Mouse (Mus musculus): ENCODE measurements around the gene Rep15. TPM values are rescaled to one million over a fixed set of nuclear protein-coding genes. Genes with fewer than 3 reads are reported as not detected.
A peak's percentile ranks its signal among the peaks of the same experiment; 100 is the strongest.

Gene Rep15
- polyA plus RNA-seq (2016; fragmentation: Nextera tagmentation; extraction: Ambion mirVana): 0.90 and 0.93 TPM in 2 replicates

DNA sequence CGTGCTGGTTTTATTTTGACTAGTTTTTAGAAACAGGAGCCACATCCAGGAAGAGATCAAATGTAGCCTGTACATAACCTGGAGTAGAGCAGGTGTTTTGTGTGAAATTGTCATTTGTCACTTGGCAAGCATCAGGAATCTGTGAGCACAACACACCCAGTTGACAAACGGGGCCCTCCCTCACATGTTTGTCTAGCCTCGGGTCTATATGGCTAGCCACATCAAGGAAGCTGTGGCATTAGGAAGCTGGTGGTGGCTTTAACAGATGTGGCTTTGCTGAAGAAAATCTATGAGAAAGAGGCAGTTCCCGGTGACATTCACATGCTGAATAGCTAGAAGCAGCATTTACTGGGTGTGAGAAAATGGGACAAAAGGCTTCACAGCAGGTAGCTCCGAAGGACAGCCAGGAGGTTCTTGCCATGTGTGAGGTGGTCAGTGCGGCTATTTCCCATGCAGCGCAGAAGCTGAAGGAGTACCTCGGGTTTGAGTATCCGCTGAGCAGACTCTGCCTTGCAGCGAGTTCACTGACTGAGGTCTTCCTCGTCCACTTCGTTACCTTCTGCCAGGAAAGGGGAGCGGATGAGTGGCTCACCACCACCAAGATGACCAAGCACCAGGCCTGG is at the start of gene Rep15:
Gene Rep15, plus strand, starts transcription at position 282 of the 623 bp plus-strand sequence.
- Histone ChIP-seq H3K27me3 (ENCODE audit: low read depth, poor library complexity, severe bottlenecking) (no peaks in the 10 kb centered on the region), H3K4me3 (no peak within 1 kb of the TSS), H3K27ac (no peak within 1 kb of the TSS), H3K4me1 (no peaks in the 10 kb centered on the region), H3K9me3 (replicated peaks) (no peaks in the 10 kb centered on the region), H3K36me3 (peaks cover 25% of the 10 kb centered on the region)
- 39% methylated on average over 13 of the region's 13 CpGs for WGBS
- no peak for DNase-seq (ENCODE audit: low spot score)

DNA sequence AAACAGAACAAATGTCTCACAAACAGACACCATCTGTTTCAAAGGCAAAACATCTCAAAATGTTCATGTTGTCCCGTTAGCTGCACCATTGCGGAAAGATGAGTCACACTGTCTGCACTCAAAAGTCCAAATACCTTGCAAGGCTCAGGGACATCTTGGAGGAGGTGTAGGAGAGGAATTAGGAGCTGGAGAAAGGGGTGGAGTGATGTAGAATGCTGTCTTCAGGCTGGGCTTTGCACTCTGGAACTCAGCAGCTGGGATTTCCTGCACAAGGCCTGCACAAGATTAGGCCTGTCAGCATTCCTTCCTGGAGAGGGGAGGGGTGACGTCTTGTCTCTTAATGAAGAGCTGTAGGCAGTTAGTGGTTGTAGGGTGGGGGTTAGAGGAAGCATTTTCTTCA is 47.8 kb upstream of the Rep15 start:
- WGBS: 71% methylated on average over 3 of the region's 3 CpGs
- Histone ChIP-seq H3K27me3 (ENCODE audit: low read depth, poor library complexity, severe bottlenecking) (no peaks in the 10 kb centered on the region), H3K4me1 (peaks cover 15% of the 10 kb centered on the region), H3K9me3 (replicated peaks) (no peaks in the 10 kb centered on the region), H3K27ac (no peak overlapping the region), H3K36me3 (no peaks in the 10 kb centered on the region), H3K4me3 (no peak overlapping the region)
- no peak for DNase-seq (ENCODE audit: low spot score)

DNA sequence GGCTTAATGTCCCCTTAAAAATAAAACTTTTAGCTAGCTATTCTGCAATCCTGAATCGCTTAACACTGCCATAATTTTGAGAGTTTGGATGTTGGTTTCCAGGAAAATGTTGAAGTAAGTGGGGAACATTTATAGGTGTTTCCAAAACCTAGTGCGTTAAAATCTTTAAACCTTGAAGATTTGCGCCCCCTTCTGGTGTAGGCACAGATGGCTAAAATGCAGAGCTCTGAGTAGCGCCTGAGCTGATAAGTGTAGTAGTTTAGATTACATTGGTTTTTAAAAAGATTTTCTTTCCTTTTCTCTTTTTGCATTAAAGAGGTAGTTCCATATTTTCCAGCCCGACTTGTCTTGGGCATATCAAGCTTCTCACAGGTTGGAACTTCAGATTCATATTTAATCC is 38.1 kb upstream of the Rep15 start:
- no peak overlapping the region for H3K4me3 ChIP-seq
- H3K9me3 ChIP-seq (replicated peaks): no peaks in the 10 kb centered on the region
- WGBS: 46% methylated on average over 5 of the region's 5 CpGs
- no peak overlapping the region for H3K27ac ChIP-seq
- peaks cover 22% of the 10 kb centered on the region for H3K36me3 ChIP-seq
- H3K4me1 ChIP-seq: no peaks in the 10 kb centered on the region
- DNase-seq (ENCODE audit: low spot score): peak; percentile 57
- H3K27me3 ChIP-seq (ENCODE audit: low read depth, poor library complexity, severe bottlenecking): no peaks in the 10 kb centered on the region

DNA sequence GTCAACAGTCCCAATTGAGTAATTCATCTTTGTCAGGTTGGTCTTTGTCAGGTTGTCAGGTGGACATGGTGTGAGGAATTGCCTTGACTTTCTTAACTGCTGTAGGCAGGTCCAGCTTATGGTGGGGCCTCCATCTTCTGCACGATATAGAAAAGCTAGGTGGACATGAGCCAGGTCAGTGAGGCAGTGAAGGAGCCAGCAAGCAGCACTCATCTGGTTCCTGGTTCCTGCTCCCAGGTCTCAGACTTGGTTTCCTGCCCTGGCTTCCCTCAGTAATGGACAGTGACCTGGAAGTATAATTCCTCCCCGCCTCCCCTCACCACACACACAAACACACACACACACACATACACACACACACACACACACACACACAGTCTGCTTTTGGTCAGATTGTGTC is 37.0 kb upstream of the Rep15 start:
- no peak overlapping the region for H3K27ac ChIP-seq
- no peak overlapping the region for H3K4me3 ChIP-seq
- DNase-seq (ENCODE audit: low spot score): no peak
- H3K9me3 ChIP-seq (replicated peaks): no peaks in the 10 kb centered on the region
- WGBS: 76% methylated on average over 2 of the region's 2 CpGs
- H3K27me3 ChIP-seq (ENCODE audit: low read depth, poor library complexity, severe bottlenecking): no peaks in the 10 kb centered on the region
- peaks cover 22% of the 10 kb centered on the region for H3K36me3 ChIP-seq
- no peaks in the 10 kb centered on the region for H3K4me1 ChIP-seq

DNA sequence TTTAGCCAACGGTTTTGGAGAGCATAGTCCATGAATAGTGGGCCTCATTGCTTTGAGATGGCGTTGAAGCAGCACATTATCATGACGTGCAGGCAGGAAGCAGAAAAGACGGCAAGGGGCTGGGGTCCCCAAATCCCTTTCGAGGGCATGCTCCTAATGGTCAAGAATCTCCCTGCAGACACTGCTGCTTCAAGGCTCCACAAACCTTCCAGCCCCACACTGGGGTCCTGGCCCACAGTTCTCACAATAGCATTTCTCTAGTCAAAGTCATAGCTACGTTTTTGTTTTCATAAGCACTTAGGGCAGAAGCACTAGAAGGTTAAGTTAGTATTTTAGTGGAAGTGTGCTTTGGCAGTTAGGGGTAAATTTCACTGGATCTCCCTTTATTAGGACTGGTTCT is 36.5 kb upstream of the Rep15 start:
- no peak overlapping the region for H3K4me3 ChIP-seq
- peaks cover 26% of the 10 kb centered on the region for H3K36me3 ChIP-seq

GRCm38 (mm10) chr6:146997006-146997405 is 35.4 kb upstream of the Rep15 start:
- Histone ChIP-seq H3K4me1 (no peaks in the 10 kb centered on the region), H3K36me3 (peaks cover 34% of the 10 kb centered on the region), H3K9me3 (replicated peaks) (no peaks in the 10 kb centered on the region), H3K27ac (no peak overlapping the region), H3K4me3 (no peak overlapping the region), H3K27me3 (ENCODE audit: low read depth, poor library complexity, severe bottlenecking) (no peaks in the 10 kb centered on the region)
- no peak for DNase-seq (ENCODE audit: low spot score)
- WGBS: 93% methylated on average over 6 of the region's 6 CpGs

More for the DNA sequence above, 36.5 kb upstream of the Rep15 start:
- DNase-seq (ENCODE audit: low spot score): no peak
- Histone ChIP-seq H3K9me3 (replicated peaks) (no peaks in the 10 kb centered on the region), H3K27ac (no peak overlapping the region), H3K27me3 (ENCODE audit: low read depth, poor library complexity, severe bottlenecking) (no peaks in the 10 kb centered on the region), H3K4me1 (no peaks in the 10 kb centered on the region)
- 90% methylated on average over 6 of the region's 6 CpGs for WGBS

- 90% methylated on average over 4 of the region's 4 CpGs for WGBS
- no peaks in the 10 kb centered on the region for H3K27me3 ChIP-seq (ENCODE audit: low read depth, poor library complexity, severe bottlenecking)
- no peak overlapping the region for H3K4me3 ChIP-seq
- no peak overlapping the region for H3K27ac ChIP-seq
- DNase-seq (ENCODE audit: low spot score): no peak
- H3K4me1 ChIP-seq: no peaks in the 10 kb centered on the region
- no peaks in the 10 kb centered on the region for H3K9me3 ChIP-seq (replicated peaks)
- peaks cover 31% of the 10 kb centered on the region for H3K36me3 ChIP-seq
Observed at GRCm38 (mm10) chr6:146998710-146999109, 33.7 kb upstream of the Rep15 start.

GRCm38 (mm10) chr6:146999302-146999701 is 33.1 kb upstream of the Rep15 start:
- H3K36me3 ChIP-seq: peaks cover 31% of the 10 kb centered on the region
- H3K9me3 ChIP-seq (replicated peaks): no peaks in the 10 kb centered on the region
- no peak overlapping the region for H3K4me3 ChIP-seq
- WGBS: 92% methylated on average over 9 of the region's 9 CpGs
- DNase-seq (ENCODE audit: low spot score): no peak
- no peak overlapping the region for H3K27ac ChIP-seq
- H3K4me1 ChIP-seq: no peaks in the 10 kb centered on the region
- H3K27me3 ChIP-seq (ENCODE audit: low read depth, poor library complexity, severe bottlenecking): no peaks in the 10 kb centered on the region

- Histone ChIP-seq H3K36me3 (peaks cover 31% of the 10 kb centered on the region), H3K4me3 (no peak overlapping the region), H3K27me3 (ENCODE audit: low read depth, poor library complexity, severe bottlenecking) (no peaks in the 10 kb centered on the region), H3K9me3 (replicated peaks) (no peaks in the 10 kb centered on the region), H3K27ac (no peak overlapping the region), H3K4me1 (no peaks in the 10 kb centered on the region)
- DNase-seq (ENCODE audit: low spot score): no peak
- WGBS: 64% methylated on average over 2 of the region's 2 CpGs
Observed at GRCm38 (mm10) chr6:146999755-147000154, 32.6 kb upstream of the Rep15 start.

GRCm38 (mm10) chr6:147008148-147008547 is 24.2 kb upstream of the Rep15 start:
- 0 out of 2 replicates have a peak, but pooled peaks cover 5% of the 10 kb centered on the region for H3K4me1 ChIP-seq
- WGBS: 61% methylated on average over 3 of the region's 3 CpGs
- H3K9me3 ChIP-seq (replicated peaks): no peaks in the 10 kb centered on the region
- no peaks in the 10 kb centered on the region for H3K27me3 ChIP-seq (ENCODE audit: low read depth, poor library complexity, severe bottlenecking)
- no peak overlapping the region for H3K27ac ChIP-seq
- H3K4me3 ChIP-seq: no peak overlapping the region
- DNase-seq (ENCODE audit: low spot score): peak; percentile 67
- H3K36me3 ChIP-seq: peaks cover 17% of the 10 kb centered on the region

DNA sequence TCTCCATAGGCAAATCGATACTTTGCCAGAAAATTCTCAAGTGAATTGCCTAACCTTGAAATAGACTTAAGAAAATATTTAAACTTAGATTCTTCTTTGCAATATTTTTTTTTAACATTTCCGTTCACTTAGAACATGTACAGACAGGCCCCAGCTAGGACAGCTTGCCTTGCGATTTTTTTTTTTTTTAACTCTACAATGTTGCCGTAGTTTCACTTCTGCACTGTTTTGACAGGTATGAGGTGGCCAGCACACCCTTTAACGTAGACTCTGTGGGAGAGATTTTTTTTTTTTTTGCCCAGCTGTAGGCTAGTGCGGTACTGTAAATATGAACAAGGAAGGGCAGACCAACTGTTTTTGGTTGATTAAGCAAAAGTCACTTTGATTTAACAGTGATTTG is 22.0 kb upstream of the Rep15 start:
- peaks cover 20% of the 10 kb centered on the region for H3K36me3 ChIP-seq
- no peak overlapping the region for H3K4me3 ChIP-seq
- H3K4me1 ChIP-seq: 0 out of 2 replicates have a peak, but pooled peaks cover 5% of the 10 kb centered on the region
- no peak for DNase-seq (ENCODE audit: low spot score)
- H3K27me3 ChIP-seq (ENCODE audit: low read depth, poor library complexity, severe bottlenecking): no peaks in the 10 kb centered on the region
- no peak overlapping the region for H3K27ac ChIP-seq
- 92% methylated on average over 6 of the region's 6 CpGs for WGBS
- H3K9me3 ChIP-seq (replicated peaks): no peaks in the 10 kb centered on the region

GRCm38 (mm10) chr6:147010811-147011520 is 21.4 kb upstream of the Rep15 start:
- Histone ChIP-seq H3K4me1 (0 out of 2 replicates have a peak, but pooled peaks cover 5% of the 10 kb centered on the region), H3K4me3 (no peak overlapping the region), H3K27me3 (ENCODE audit: low read depth, poor library complexity, severe bottlenecking) (no peaks in the 10 kb centered on the region), H3K27ac (no peak overlapping the region), H3K9me3 (replicated peaks) (no peaks in the 10 kb centered on the region), H3K36me3 (peaks cover 20% of the 10 kb centered on the region)
- WGBS: 88% methylated on average over 15 of the region's 15 CpGs
- no peak for DNase-seq (ENCODE audit: low spot score)

GRCm38 (mm10) chr6:147011555-147011954 is 20.8 kb upstream of the Rep15 start:
- Histone ChIP-seq H3K4me3 (no peak overlapping the region), H3K36me3 (peaks cover 23% of the 10 kb centered on the region), H3K9me3 (replicated peaks) (no peaks in the 10 kb centered on the region), H3K27ac (no peak overlapping the region), H3K4me1 (0 out of 2 replicates have a peak, but pooled peaks cover 5% of the 10 kb centered on the region), H3K27me3 (ENCODE audit: low read depth, poor library complexity, severe bottlenecking) (no peaks in the 10 kb centered on the region)
- WGBS: 72% methylated on average over 6 of the region's 6 CpGs
- DNase-seq (ENCODE audit: low spot score): no peak
